Mouse (Mus musculus) monocyte, adult 5-6 weeks (primary cell): ENCODE measurements around the gene Mup15. TPM values are rescaled to one million over a fixed set of nuclear protein-coding genes. Genes with fewer than 3 reads are reported as not detected.
"Not testable (repeated sequence)": the region's sequence is repeated elsewhere in the genome, so short reads cannot be mapped to it uniquely, and the experiment has no call there.

Source experiments
- ATAC-seq: fragments of 153-309, 156-312 bp; replicated peaks from 2 replicates; pipeline ENCODE4 v1.8.0; 2017; ENCODE audit warnings: mild to moderate bottlenecking; ENCODE audit not compliant: low TSS enrichment, insufficient number of reproducible peaks, severe bottlenecking, poor library complexity, low FRiP score
- total RNA-seq: library from RNA; stranded (forward); fragments of 200-1000, 200-491, 200-594 nt; gene quantifications from 3 replicates; pipeline ENCODE4 v1.2.3, GENCODE M21; 2017

Gene Mup15
- not detected in 3 replicates for total RNA-seq

DNA sequence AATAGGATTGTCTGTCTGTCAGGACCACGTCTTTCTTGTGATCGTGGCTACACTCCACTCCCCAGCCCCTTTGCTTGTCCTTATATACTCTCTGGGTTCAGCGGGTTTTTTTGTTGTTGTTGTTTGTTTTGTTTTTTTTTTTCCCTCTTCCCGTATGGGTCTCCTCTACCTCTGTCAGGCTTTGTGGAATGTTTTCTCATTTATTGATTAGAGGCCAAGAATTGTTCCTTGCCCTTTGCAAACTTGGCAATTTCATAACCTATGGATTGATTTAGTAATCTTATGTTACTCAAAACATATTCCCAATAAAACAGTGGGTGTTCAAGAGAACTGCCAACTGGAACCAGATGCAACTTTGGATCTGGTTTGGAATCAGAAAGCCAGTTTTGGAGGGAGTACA is at the start of gene Mup15:
Gene Mup15, minus strand, starts transcription at position 101 of the 400 bp plus-strand sequence.
- not testable (repeated sequence) for ATAC-seq

Other genes starting within 250 kb of the Mup15 start
- not detected in 3 replicates for gene Mup13, start 211.5 kb downstream of the Mup15 start, total RNA-seq
- gene Mup14, start 135.7 kb downstream of the Mup15 start, total RNA-seq, result not detected in 3 replicates
- gene Mup16, start 79.8 kb upstream of the Mup15 start, total RNA-seq, result not detected in 3 replicates
- gene Mup17, start 156.1 kb upstream of the Mup15 start, total RNA-seq, result not detected in 3 replicates
- not detected in 3 replicates for gene Mup18, start 234.4 kb upstream of the Mup15 start, total RNA-seq